Mouse (Mus musculus) urinary bladder, postnatal 10 days (tissue): ENCODE measurements around the gene Pgap3.
A peak's percentile ranks its signal among the peaks of the same experiment; 100 is the strongest.

Experiments
- DNase-seq: peaks from one replicate; pipeline ENCODE4 v3.0.0; 2022; ENCODE audit warnings: low spot score

Gene Pgap3

DNA sequence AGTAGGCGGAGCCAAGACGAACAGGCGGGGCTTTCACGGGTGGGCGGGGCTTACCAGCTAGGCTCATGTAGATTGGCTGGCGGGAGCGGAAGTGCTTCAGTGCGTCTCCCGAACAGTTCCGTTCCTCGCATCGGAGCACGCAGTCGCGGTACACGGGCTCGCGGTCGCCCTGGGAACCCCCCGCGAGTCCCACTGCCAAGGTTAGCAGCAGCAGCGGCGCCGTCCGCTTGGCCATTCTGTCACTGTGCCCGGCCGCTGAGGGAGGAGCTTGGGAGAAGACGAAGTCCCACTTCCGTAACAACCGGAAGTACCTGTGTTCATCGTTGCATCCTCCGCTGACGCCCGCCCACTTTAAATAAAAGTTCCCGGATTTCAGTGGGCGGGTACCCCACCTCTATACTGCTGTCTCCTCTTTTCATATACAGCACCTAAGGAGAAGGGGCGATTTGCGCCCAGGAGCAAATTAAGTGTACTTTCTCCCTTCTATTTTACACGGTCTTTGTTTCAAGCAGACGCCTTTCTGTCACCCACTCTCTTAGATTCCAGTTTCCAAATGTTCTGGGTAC is at the start of gene Pgap3:
Pgap3 (minus strand) TSS at position 330 of the 566 bp plus-strand sequence.
- DNase-seq = peak; percentile 39

DNA sequence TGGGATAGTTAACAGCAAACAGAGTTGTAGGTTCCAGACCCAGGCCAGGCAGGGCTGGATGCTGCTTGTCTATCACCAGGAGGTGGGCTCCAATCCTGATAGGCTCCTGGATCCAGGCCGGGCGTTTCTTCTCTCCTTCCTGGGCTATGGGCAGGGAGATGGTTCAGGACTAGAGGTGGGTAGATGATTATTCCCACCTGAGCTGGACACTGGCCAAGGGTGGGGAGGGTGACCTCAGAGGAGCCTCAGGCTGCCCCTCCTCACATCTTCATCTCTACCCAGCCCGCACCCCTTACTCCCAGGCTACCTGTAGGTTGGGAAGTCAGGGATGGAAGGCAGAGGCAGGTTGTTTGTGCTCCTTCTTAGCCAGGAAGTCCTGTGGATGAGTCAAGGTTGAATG is 49.1 kb upstream of the Pgap3 start:
- DNase-seq = no peak

DNA sequence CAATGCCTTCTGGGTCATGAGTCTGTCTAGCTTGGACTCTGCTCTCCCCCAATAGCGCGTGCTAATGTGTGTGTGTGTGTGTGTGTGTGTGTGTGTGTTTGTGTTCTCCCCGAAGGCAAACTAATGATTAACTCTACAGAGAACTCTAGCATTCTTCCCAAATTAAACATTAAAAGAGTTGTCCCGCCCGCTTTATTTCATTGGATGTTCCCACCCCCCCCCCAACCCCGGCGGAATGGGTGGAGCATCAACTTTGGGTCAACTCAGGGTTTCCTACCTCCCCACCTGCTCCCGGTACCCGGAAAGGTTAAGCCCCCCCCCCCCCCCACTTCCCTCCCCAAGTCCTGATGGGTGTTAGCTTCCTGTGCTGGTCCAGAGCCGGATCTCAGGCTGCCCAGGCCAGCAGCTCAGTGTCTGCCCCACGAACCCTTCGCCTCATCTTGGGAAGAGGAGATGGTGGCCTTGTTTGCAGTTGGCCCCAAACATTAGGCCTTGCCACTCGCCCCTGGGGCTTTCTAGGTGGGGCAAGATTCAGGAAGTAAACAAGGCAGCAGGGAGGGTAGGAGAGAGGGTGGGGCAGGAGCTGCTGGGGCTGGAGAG is 48.0 kb upstream of the Pgap3 start:
- no peak for DNase-seq

DNA sequence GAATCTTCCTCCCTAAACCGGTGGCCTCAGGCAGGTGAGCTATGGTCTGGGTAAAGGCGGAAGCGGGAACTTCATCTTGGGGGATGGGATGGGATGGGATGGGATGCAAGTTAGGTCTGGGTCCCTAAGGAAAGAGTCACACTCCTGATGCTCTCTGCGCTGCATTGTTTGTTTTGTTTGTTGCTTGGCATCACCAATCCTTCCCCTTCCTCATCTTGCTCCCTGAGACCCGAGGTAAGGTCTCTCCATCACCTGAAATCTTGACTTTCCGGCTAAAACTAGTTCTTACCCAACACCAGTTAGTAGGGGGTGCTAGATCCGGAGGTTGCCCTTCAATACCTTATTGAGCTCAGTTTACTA is 47.2 kb upstream of the Pgap3 start:
- no peak for DNase-seq

DNA sequence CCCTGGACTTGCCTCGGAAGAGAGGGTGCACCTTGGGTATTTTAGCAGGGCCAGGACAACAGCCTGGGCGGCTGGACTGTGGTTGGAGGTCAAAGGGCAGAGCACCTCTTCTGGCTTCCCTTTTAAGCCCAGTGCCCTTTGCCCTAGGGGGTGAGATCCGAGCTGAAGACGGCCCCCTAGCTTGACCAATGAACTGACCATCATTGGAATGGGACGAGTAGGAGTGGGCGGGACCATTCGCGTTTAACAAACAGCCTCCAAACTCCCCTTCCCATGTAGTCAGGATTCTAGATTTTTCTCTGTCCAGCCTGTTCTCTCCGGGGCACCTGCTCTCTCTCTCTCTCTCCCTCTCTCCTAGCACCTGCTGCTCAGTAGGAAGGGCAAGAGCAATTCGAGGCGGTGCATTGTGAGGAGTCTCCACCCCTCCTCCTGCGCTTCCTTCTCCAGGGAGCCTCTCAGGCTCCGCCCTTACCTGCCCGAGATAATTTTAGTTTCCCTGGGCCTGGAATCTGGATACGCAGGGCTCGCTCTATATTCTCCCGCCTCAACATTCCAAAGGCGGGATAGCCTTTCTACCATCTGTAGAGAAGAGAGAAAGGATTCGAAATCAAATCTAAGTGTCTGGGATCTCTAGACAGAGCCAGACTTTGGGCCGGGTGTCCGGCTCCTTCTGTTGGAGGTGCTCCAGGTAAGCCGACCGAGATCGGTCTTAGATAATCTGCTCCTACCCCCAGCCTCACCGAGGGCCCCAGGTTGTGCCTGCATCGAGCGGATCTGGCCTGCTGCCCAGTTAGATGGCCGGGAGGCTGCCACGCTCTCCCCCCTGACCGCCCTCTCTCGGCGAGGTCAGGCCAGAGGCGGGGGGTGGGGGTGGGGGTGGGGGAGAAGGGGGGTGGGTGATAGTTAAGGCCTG is 46.5 kb upstream of the Pgap3 start:
- DNase-seq = no peak

DNA sequence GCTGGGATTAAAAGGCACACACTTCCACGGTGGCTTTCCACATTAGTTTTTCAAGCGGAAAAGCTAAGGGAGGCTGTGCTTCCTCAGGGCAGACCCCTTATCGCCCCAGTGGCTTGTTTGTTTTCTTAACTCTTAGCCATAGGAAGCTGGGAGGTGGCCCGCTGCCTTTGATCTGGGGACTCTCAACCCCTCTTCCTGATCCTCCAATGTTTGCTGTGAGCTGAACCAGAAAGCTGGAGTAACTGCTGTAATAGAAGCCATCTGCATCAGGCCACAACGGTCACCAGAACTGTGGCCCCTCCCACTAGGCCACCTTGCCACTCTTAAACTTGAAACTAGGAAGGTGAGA is 45.9 kb upstream of the Pgap3 start, which contains the start of gene Grb7:
Grb7 (plus strand) TSS at position 182 of the 349 bp plus-strand sequence.
- no peak for DNase-seq

DNA sequence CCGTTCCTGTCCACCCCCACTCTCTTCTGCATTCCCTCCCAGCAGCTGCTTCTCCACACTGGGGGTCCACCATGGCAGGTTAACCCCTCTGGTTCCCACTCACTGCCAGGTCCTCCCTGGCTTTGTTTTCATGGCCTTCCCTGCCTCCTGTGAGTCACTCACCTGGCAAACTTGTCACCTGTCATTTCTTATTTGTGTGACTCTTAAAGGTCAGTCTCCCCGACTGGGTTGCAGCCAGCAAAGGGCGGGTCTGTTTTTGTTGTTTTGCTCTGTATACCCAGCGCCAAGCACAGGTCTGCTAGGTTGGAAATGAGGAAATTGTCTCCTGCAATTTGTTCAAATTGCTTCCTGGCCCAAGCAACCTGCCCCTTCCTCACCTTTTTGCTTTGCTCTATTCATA is 45.4 kb upstream of the Pgap3 start:
- DNase-seq = no peak

DNA sequence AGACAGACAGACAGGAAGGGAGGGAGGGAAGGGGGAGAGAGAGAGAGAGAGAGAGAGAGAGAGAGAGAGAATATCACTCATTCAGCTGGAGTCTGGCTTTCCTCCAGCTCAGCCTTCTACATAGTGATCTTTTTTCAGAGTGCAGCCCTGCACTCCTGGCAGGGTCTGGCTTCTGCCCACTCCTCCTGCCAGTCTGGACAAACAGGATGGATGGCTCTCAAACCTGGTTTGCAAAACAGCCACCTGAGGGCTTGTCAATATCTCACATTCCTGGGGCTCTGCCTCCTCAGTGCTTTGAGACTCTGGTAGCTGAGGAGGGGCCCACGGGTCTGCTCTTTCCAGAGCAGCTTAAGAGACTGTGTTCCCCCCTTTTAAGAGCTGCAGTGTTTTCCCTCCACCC is 44.9 kb upstream of the Pgap3 start:
- DNase-seq = no peak

DNA sequence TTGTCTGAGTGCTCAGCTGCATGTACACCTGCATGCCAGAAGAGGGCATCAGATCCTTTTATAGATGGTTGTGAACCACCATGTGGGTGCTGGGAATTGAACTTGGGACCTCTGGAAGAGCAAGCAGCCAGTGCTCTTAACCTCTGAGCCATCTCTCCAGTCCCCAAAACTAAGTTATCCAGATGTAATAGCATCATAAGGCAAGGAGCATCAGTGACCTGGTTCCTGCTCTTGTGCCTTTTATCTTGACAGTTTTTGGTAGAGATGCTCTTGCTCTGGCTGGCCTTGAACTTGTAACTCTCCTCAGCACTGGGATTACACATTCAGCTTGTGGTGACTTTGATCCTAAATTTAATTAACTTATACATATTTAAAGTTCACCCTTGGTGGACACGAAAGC is 43.4 kb upstream of the Pgap3 start:
- no peak for DNase-seq

DNA sequence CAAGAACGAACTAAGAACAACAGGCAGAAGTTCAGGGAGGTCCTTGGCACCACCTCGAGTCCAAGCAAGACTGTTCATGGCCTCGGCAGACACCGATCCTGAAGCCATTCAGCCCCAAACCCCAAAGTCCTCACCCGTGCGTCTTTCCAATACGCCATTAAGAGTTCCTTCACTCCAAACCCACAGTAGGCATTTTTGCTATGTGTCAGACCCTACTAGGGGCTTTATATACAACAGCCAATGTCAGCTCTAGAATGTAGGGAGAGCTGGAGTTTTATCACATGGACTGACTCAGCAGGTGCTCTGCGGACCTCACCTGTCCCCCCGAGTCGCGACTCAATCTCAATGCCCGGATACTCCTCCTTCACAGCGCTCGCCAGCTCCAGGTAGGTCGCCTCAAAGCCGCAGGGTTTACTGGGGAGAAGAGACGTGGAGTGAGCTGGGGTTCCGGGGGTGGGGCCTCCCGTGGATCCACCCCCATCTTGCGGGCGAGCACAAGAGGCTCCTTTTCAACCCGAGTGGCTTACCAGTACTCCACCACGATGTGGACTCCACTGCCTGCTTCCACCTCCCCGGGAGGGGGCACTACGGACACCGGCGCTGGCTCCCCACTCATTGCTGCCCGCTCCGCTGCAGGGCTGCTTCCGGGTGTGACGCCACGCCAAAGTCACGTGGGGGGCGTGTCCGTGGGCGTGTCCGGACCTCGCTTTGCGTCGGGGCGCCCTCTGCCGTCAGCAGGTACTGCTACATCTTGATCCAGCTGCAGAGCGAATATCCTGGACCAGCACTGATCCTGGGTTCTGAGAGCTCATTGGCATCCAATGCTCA is 38.3 kb upstream of the Pgap3 start, which contains the start of gene Mien1:
Mien1 (minus strand) TSS at position 661 of the 828 bp plus-strand sequence.
- DNase-seq = peak; percentile 91

DNA sequence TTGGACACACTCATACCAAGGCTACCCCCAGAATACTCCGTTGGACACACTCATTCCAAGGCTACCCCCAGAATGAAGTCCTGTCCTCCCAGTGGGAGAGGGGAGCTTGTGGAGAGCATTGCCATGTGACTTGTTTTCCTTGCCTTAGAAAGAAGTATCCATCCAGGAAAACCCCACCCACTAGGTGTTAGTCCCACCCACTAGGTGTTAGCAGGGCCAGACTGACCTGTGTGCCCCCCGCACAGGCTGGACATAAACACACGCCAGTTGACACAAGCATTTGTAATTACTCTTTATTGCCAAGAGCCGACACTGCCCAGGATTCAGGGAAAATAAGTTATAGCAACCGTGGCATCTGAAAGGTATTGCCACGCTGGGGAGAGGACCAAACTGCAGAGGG is 37.2 kb upstream of the Pgap3 start:
- DNase-seq = no peak

DNA sequence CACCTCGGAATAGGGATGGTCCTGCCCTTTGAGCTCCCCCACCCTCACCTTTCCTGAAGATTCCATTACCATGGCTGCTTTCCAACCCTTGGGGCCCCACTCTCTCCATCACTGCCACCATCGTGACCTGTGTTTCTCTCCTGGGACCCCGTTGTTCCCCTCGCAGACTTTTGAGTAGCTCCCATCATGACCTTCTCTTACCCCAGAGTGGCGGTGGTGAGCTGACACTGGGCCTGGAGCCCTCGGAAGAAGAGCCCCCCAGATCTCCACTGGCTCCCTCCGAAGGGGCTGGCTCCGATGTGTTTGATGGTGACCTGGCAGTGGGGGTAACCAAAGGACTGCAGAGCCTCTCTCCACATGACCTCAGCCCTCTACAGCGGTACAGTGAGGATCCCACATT is 35.4 kb upstream of the Pgap3 start:
- no peak for DNase-seq

DNA sequence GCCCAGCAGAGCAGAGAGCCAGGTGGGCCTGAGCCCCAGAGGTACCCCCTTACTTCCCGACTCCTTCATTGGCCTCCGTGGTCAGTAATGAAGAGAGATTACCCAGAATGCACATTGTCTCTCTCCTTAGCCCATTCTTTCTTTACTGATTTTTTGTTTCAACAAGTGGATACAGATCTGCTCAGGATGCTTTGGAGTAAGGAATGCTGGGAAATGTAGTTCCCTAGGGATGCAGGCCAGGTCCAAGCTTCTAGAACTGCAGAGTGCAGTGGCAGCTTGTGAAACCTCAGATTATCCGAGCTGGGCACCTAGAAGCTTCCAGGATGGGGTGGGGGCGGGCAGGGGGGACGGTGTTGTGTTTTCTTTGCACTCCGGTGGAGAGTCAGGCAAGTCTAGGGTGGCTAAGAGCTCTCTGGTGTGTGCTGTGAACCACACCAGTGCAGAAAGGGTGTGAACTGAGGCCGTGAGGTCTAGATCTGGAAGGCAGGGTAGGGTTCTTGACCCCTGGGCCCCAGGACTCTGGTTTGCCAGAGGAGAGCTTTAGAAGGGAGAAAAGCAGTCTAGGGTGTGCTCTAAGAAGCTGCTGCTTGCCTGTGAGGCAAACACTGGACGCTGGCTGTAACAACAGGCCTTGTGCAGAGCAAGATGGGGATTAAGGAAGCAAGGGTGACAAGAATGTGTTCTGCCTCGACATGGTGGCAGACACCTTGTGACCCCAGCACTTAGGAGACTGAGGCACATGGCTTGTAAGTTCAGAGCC is 31.6 kb upstream of the Pgap3 start:
- no peak for DNase-seq

DNA sequence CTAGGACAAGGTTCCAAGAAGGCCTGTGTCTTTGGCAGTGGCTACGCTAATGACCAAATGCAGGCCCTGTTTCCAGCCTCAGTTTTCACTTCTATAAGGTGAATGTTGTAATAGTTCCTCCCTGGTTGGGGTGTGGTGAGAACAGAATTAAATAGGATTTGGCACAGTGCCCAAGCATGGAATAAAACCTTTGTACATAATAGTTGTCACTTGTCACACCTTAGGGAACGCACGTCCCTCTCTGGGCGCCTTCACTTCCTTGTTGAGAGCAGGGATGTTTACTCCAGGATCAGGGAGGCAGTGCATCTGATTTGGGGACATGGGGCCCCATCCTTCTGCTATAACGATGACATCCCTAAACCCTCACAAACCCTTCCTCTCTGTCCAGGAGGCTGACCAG is 28.1 kb upstream of the Pgap3 start:
- no peak for DNase-seq

DNA sequence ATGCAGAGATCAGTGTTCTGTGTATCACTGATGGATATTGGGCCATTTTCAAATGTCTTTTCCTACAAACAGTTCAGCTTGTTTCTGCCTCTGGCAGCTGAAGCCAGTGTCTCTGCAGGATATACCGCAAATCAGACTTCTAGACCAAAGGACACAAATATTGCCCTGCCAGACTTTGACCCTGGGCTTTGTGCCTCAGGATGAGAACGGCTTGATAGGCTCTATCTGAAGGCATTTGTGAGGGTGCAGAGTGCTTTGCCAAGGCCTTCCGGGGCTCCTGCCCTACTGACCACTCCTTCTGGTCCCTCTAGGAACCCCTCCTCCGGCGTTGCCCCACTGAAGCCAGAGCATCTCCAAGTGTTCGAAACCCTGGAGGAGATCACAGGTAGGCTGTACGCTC is 26.3 kb upstream of the Pgap3 start:
- no peak for DNase-seq

DNA sequence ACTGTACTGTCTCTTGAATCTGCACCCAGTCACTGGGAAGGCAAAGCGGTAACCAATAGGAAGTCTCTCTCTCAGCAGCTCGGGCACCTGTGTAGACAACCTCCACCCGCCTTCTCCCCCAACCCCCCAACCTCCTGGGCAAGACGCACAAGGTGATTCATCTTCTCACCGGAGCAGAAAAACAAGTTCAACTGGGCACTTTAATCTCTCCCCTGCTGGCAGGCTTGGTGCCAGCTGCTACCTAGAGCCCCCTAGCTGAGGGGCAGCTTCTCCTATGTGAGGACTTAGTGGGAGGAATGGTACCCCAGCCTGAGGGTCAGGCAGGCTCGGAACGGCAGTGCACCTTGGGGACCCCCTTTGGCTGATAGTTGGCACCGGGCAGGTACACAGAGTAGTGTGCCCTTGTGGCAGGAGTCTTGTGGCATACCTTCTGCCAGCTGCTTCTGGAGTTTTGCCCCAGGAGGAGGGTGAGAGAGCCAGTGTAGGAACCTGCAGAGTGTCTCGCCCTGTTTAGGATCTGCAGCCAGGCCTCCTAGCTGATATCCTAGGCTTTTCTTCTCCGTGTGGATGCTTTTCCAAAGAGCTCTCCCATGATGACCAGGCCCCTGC is 18.8 kb upstream of the Pgap3 start:
- no peak for DNase-seq

DNA sequence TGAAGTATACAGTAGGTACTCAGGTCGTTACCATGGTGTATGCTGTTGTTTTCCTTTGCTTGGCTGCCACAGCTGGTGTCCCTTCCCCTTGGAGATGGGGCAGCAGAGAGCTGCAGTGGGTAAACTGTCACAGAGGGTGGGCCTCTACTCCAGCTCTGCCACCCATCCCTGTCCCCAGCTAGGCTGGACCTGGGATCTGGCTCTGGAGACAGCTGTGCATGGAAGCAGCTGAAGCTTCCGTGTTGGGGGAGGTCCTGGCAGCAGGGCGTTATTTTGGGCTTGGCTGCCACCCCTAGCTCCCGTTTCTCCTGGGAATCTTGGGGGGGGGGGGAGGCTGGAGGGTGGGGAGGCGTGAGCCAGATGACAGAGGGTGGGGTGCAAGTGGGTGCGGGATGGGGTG is 18.0 kb upstream of the Pgap3 start:
- no peak for DNase-seq

DNA sequence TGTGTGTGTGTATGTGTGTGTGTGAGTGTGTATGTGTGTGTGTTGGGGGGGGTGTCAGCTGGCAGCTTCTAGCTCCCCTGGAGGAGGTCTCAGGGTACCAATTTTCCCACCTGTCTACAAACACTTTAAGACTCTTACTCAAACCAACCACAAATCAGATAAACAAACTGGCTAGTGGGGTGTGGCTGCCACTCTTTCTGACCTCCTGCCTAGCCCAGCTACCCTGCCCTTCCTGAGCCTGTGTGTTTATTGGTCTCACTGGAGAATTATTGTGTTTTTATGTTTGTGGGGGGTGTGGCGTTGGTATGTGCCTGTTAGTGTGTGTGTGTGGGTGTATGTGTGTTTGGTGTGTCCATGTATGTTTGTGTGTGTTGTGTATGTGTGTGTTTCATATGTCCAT is 16.8 kb upstream of the Pgap3 start:
- DNase-seq = no peak

DNA sequence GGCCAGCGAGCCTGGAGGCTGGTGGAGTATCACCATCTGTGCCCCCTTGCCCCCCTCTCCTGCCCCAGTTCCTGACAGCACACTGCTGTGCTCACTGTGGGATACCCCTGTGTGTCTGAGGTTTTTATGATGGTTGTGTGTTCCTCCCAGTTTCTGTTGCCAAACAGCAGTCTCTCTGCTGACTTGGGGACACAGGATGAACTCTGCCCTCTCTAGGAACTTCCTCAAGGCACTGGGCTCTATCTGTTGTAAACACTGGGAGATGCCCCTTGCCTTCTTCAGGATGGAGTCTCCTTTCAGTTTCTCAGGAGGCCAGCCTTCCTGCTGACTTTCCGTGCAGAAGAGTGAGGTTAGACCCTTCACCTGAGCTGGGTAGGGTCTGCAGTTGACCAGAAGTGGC is 13.9 kb upstream of the Pgap3 start:
- DNase-seq = no peak

DNA sequence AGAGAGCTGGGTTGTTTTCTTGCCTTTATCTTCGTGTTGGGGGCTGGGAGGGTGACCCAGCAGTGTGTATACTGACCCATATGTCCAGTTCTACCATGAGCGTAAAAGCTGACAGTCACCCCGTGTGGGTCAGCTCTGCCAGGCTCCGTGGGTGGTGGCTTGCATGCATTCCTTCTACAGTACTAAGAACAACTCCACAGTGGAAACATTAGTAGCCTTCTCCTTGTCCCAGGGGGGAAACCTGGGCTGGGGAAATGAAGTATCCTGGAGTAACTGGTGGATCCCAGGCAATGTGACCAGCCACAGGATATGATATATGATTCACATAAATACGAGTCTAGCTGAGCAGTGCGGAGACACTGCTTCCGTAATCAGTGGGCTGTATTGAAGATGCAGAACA is 13.4 kb upstream of the Pgap3 start:
- no peak for DNase-seq

DNA sequence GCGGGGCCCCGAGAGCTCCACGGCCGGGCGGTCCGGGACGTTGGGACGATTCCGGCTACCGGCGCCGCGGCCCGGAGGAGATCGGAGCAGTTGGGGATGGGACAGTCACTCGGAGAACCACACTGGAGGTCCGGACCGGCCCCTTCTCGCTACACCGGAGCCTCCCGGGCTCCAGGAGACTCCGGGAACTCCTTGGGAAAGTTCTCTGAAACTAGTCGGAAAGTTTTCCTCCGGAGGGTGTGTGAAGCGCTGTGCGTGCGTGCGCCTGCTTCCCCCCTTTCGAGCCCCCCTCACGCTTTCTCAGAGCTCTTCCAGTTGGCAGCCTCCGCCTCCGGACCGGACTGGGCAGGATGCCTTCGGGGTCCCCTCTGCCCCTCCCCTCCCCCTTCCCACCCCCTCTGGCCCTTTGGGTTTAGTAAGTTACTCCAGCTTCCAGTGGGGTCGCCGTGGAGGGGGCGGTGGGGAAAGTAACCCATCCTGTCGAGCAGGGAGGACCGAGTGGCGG is 12.6 kb upstream of the Pgap3 start:
- no peak for DNase-seq
